Mouse (Mus musculus) megakaryocyte-erythroid progenitor cell, adult 5-6 weeks (primary cell): ENCODE measurements at regions not wholly inside any gene's neighbourhood (a gene's known extent, or its start where the extent isn't known, plus 50 kb on each side); places are given as distances from the start of the nearest gene placed in this dataset.

Experiments used
- ATAC-seq: replicated peaks from 2 replicates; pipeline ENCODE4 v1.8.0; 2016; ENCODE audit warnings: mild to moderate bottlenecking, inconsistent platforms; ENCODE audit not compliant: severe bottlenecking, poor library complexity, low FRiP score, low TSS enrichment

- no peak for ATAC-seq
These were observed 459.2 kb upstream of the Cdh11 start for GRCm38 (mm10) chr8:103244658-103245057.

- no peak for ATAC-seq
These were observed 460.4 kb upstream of the Cdh11 start for GRCm38 (mm10) chr8:103245864-103246263.

GRCm38 (mm10) chr8:103261236-103261635 lies 475.8 kb upstream of the Cdh11 start:
- no peak for ATAC-seq

- ATAC-seq: no peak
These were observed 484.6 kb upstream of the Cdh11 start for GRCm38 (mm10) chr8:103270035-103270434.

- no peak for ATAC-seq
These were observed 485.5 kb upstream of the Cdh11 start for GRCm38 (mm10) chr8:103270815-103271553.

GRCm38 (mm10) chr8:103272305-103273079 lies 487.1 kb upstream of the Cdh11 start:
- ATAC-seq: no peak

- ATAC-seq: no peak
These were observed 488.0 kb upstream of the Cdh11 start for GRCm38 (mm10) chr8:103273476-103273875.

- no peak for ATAC-seq
These were observed 496.4 kb upstream of the Cdh11 start for GRCm38 (mm10) chr8:103281801-103282200.

GRCm38 (mm10) chr8:103288561-103288974 lies 503.1 kb upstream of the Cdh11 start:
- ATAC-seq: no peak

GRCm38 (mm10) chr8:103292896-103293295 lies 507.5 kb upstream of the Cdh11 start:
- no peak for ATAC-seq

- no peak for ATAC-seq
These were observed 521.2 kb upstream of the Cdh11 start for GRCm38 (mm10) chr8:103306476-103307183.

- ATAC-seq: no peak
These were observed 528.1 kb upstream of the Cdh11 start for GRCm38 (mm10) chr8:103313576-103313975.

GRCm38 (mm10) chr8:103314279-103315022 lies 529.0 kb upstream of the Cdh11 start:
- no peak for ATAC-seq

GRCm38 (mm10) chr8:103315742-103316141 lies 530.3 kb upstream of the Cdh11 start:
- no peak for ATAC-seq

- no peak for ATAC-seq
These were observed 531.2 kb upstream of the Cdh11 start for GRCm38 (mm10) chr8:103316691-103317091.

GRCm38 (mm10) chr8:103317149-103317725 lies 531.8 kb upstream of the Cdh11 start:
- no peak for ATAC-seq

- ATAC-seq: no peak
These were observed 538.7 kb upstream of the Cdh11 start for GRCm38 (mm10) chr8:103324016-103324665.

GRCm38 (mm10) chr8:103331415-103331814 lies 546.0 kb upstream of the Cdh11 start:
- no peak for ATAC-seq

- ATAC-seq: no peak
These were observed 551.9 kb upstream of the Cdh11 start for GRCm38 (mm10) chr8:103337314-103337713.
